Mouse (Mus musculus): ENCODE data around the gene Wnt8b. TPM values are rescaled to one million over a fixed set of nuclear protein-coding genes. Genes with fewer than 3 reads are reported as not detected.

Wnt8b gene
- polyA plus RNA-seq, 1 experiment from 2014 or later: not detected

DNA sequence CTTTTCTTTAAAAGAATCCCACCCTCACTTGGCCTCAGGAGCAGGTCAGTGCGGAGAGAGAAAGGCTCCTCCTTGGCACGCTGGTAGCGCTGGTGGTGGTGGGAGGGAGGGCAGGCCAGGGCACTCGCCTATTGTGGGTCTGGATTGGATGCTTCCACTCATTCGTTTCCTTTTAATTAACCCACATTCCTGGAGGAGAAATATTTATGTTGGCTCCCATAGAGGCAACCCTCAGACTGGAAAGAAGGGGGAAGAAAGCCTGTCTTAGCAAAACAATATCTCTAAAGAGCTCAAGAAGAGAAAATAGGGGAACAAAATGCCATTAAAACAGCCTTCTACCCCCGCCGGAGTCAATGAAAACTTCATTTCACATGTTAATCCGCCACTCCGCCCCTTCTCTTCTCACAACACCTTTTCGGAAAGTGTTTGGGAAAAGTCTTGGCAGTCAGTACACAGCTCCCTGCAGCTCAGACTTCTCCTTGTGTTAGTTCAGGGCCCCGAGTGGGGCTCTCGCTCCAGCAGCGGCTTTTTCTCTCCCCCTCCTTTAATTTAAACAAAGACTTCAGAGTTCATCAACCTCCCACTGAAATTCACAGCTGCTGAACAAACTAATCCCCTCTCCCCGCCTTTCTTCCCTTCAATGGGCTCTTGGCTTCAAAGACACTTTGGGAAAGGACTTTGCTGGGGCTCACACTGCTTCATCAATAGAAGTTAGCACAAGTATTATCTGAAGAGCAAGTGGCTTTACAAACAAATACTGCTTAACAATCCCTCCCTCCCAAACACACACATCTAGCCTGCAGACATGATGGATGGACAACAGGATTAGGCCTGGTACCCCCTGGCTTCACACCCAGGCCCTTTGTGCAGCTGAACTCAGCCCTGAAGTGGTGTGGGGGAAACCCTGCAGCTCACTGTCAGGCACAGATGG lies 21.5 kb downstream of the Wnt8b start:
- H3K4me1 ChIP-seq (ENCODE audit: control insufficient read depth, insufficient read depth, low read length): peaks cover 22% of the 10 kb centered on the region
- no peak overlapping the region for H3K4me3 ChIP-seq (replicated peaks; ENCODE audit: low read length)
- H3K4me2 ChIP-seq (ENCODE audit: low read depth, low read length): peak overlapping the region; percentile 11
- H3K27me3 ChIP-seq (ENCODE audit: control insufficient read depth, insufficient read depth, low read length): peaks cover 39% of the 10 kb centered on the region
- H3K9me3 ChIP-seq (replicated peaks; ENCODE audit: control insufficient read depth, low read length): no peaks in the 10 kb centered on the region
- no peak overlapping the region for H3K9ac ChIP-seq (ENCODE audit: low read length)
- peak overlapping the region; percentile 37 for H3K27ac ChIP-seq (ENCODE audit: low read length)
- H3K36me3 ChIP-seq (ENCODE audit: control insufficient read depth, insufficient read depth, low read length): no peaks in the 10 kb centered on the region
- no peak for ATAC-seq (ENCODE audit: insufficient read depth, low FRiP score)
- 16% methylated on average over 14 of the region's 14 CpGs for WGBS

DNA sequence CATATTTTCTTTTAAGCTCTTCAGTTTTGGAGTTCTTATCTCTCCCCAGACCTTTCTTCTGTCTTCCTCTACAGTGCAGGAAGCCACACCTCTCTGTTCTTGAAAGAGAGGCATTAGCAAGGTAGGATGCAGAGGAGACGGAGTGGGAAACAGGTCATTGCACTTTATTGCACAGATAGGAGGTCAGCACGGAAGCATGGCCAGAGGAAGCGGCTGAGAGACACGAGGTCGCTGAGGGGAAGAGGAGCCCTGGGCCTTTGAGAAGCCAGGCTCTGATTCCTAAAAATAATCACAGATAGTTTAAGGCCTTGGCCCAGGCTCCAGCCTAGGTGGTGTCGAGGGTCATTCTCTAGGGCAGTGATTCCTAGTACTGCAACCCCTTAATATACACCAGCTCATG lies 22.5 kb downstream of the Wnt8b start:
- Histone ChIP-seq H3K27me3 (ENCODE audit: control insufficient read depth, insufficient read depth, low read length) (peaks cover 36% of the 10 kb centered on the region), H3K9me3 (replicated peaks; ENCODE audit: control insufficient read depth, low read length) (no peaks in the 10 kb centered on the region), H3K27ac (ENCODE audit: low read length) (no peak overlapping the region), H3K4me2 (ENCODE audit: low read depth, low read length) (no peak overlapping the region), H3K4me3 (replicated peaks; ENCODE audit: low read length) (no peak overlapping the region), H3K9ac (ENCODE audit: low read length) (no peak overlapping the region), H3K4me1 (ENCODE audit: control insufficient read depth, insufficient read depth, low read length) (peaks cover 22% of the 10 kb centered on the region), H3K36me3 (ENCODE audit: control insufficient read depth, insufficient read depth, low read length) (no peaks in the 10 kb centered on the region)
- WGBS: 56% methylated on average over 6 of the region's 6 CpGs
- no peak for ATAC-seq (ENCODE audit: insufficient read depth, low FRiP score)

GRCm38 (mm10) chr19:44517996-44518768 lies 24.9 kb downstream of the Wnt8b start:
- H3K9ac ChIP-seq (ENCODE audit: low read length): no peak overlapping the region
- peaks cover 13% of the 10 kb centered on the region for H3K27me3 ChIP-seq (ENCODE audit: control insufficient read depth, insufficient read depth, low read length)
- no peaks in the 10 kb centered on the region for H3K9me3 ChIP-seq (replicated peaks; ENCODE audit: control insufficient read depth, low read length)
- no peak overlapping the region for H3K4me2 ChIP-seq (ENCODE audit: low read depth, low read length)
- peaks cover 18% of the 10 kb centered on the region for H3K4me1 ChIP-seq (ENCODE audit: control insufficient read depth, insufficient read depth, low read length)
- H3K27ac ChIP-seq (ENCODE audit: low read length): no peak overlapping the region
- 68% methylated on average over 12 of the region's 12 CpGs for WGBS
- no peak overlapping the region for H3K4me3 ChIP-seq (replicated peaks; ENCODE audit: low read length)
- no peak for ATAC-seq (ENCODE audit: insufficient read depth, low FRiP score)
- no peaks in the 10 kb centered on the region for H3K36me3 ChIP-seq (ENCODE audit: control insufficient read depth, insufficient read depth, low read length)

DNA sequence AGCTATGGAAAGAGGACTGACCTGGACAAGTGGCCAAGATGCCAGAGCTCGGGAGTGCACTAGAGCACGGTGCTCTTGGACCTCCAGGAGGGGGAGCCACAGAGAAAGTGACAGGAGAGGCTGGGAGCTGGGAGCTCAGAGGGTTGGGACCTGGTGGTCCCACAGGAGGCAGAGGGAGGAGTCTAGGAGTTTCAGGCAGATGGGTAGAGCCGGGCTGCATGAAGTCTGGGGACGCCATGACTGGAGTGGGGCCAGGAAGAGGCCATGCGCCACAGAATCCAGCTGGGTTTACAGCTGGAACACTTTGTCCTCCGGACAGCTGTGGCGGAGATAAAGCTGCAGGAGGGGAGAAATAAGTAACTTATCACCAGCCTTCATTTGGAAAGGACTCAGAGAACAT lies 25.9 kb downstream of the Wnt8b start:
- 20% methylated on average over 7 of the region's 7 CpGs for WGBS
- Histone ChIP-seq H3K4me2 (ENCODE audit: low read depth, low read length) (no peak overlapping the region), H3K4me3 (replicated peaks; ENCODE audit: low read length) (no peak overlapping the region), H3K4me1 (ENCODE audit: control insufficient read depth, insufficient read depth, low read length) (peaks cover 14% of the 10 kb centered on the region), H3K9ac (ENCODE audit: low read length) (no peak overlapping the region), H3K27ac (ENCODE audit: low read length) (no peak overlapping the region), H3K27me3 (ENCODE audit: control insufficient read depth, insufficient read depth, low read length) (peaks cover 4% of the 10 kb centered on the region; the same call in 1 of the 2 replicates), H3K9me3 (replicated peaks; ENCODE audit: control insufficient read depth, low read length) (no peaks in the 10 kb centered on the region), H3K36me3 (ENCODE audit: control insufficient read depth, insufficient read depth, low read length) (no peaks in the 10 kb centered on the region)
- peak; percentile 52 for ATAC-seq (ENCODE audit: insufficient read depth, low FRiP score)

- Histone ChIP-seq H3K4me3 (replicated peaks; ENCODE audit: low read length) (no peak overlapping the region), H3K4me1 (ENCODE audit: control insufficient read depth, insufficient read depth, low read length) (no peaks in the 10 kb centered on the region), H3K36me3 (ENCODE audit: control insufficient read depth, insufficient read depth, low read length) (no peaks in the 10 kb centered on the region), H3K9ac (ENCODE audit: low read length) (no peak overlapping the region), H3K27me3 (ENCODE audit: control insufficient read depth, insufficient read depth, low read length) (no peaks in the 10 kb centered on the region), H3K9me3 (replicated peaks; ENCODE audit: control insufficient read depth, low read length) (no peaks in the 10 kb centered on the region), H3K4me2 (ENCODE audit: low read depth, low read length) (no peak overlapping the region), H3K27ac (ENCODE audit: low read length) (no peak overlapping the region)
- 73% methylated on average over 9 of the region's 9 CpGs for WGBS
- ATAC-seq (ENCODE audit: insufficient read depth, low FRiP score): no peak
Measured at GRCm38 (mm10) chr19:44525551-44526205, 32.4 kb downstream of the Wnt8b start.

DNA sequence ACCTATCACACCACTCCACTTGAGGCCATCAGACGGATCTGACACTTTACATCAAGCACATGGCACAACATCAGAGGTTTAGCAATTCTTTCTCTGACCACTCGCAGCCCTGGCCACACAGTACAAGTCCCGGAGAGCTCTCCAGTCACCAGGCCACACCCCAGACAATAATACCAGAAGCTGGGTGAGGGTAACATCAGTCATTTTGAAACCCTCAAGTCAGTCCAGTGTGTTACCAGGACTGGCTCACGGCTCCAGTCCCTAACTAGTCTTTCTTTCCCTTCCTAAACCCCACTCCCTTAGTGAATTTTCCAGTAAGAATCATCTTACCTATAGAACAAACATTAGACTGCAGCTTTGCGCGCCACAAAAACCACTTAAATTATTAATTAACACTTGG lies 36.7 kb downstream of the Wnt8b start:
- no peaks in the 10 kb centered on the region for H3K4me1 ChIP-seq (ENCODE audit: control insufficient read depth, insufficient read depth, low read length)
- H3K9ac ChIP-seq (ENCODE audit: low read length): no peak overlapping the region
- no peak overlapping the region for H3K27ac ChIP-seq (ENCODE audit: low read length)
- H3K9me3 ChIP-seq (replicated peaks; ENCODE audit: control insufficient read depth, low read length): no peaks in the 10 kb centered on the region
- 78% methylated on average over 6 of the region's 6 CpGs for WGBS
- ATAC-seq (ENCODE audit: insufficient read depth, low FRiP score): no peak
- H3K4me3 ChIP-seq (replicated peaks; ENCODE audit: low read length): no peak overlapping the region
- no peak overlapping the region for H3K4me2 ChIP-seq (ENCODE audit: low read depth, low read length)
- H3K27me3 ChIP-seq (ENCODE audit: control insufficient read depth, insufficient read depth, low read length): 0 out of 2 replicates have a peak, but pooled peaks cover 2% of the 10 kb centered on the region
- H3K36me3 ChIP-seq (ENCODE audit: control insufficient read depth, insufficient read depth, low read length): no peaks in the 10 kb centered on the region

DNA sequence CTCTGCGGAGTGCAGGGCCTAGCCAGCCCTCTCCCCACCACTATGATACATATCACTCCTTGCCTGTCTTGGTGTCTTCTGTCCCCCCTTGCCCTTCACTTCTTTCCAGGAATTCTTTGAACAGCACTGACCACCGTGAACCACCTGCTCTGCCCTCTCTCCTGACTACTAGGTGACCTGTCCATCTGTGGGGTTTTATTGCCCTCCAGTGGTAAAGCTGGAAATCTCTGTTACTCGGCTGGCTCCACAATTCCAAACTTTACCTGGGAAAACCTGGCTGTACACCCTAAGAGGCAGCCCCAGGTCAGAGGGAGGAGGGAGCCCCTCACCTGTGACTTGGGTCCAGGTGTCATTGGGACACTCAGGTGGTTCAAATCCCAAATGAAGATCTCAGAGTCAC lies 42.1 kb downstream of the Wnt8b start:
- no peak for ATAC-seq (ENCODE audit: insufficient read depth, low FRiP score)
- 0 out of 2 replicates have a peak, but pooled peaks cover 2% of the 10 kb centered on the region for H3K27me3 ChIP-seq (ENCODE audit: control insufficient read depth, insufficient read depth, low read length)
- H3K9me3 ChIP-seq (replicated peaks; ENCODE audit: control insufficient read depth, low read length): no peaks in the 10 kb centered on the region
- no peaks in the 10 kb centered on the region for H3K4me1 ChIP-seq (ENCODE audit: control insufficient read depth, insufficient read depth, low read length)
- 28% methylated on average over 3 of the region's 3 CpGs for WGBS
- no peaks in the 10 kb centered on the region for H3K36me3 ChIP-seq (ENCODE audit: control insufficient read depth, insufficient read depth, low read length)
- no peak overlapping the region for H3K4me2 ChIP-seq (ENCODE audit: low read depth, low read length)
- no peak overlapping the region for H3K27ac ChIP-seq (ENCODE audit: low read length)
- H3K4me3 ChIP-seq (replicated peaks; ENCODE audit: low read length): no peak overlapping the region
- no peak overlapping the region for H3K9ac ChIP-seq (ENCODE audit: low read length)

- 78% methylated on average over 8 of the region's 8 CpGs for WGBS
- Histone ChIP-seq H3K36me3 (ENCODE audit: control insufficient read depth, insufficient read depth, low read length) (no peaks in the 10 kb centered on the region), H3K4me2 (ENCODE audit: low read depth, low read length) (no peak overlapping the region), H3K9me3 (replicated peaks; ENCODE audit: control insufficient read depth, low read length) (peaks cover 4% of the 10 kb centered on the region; the same call in 1 of the 2 replicates), H3K4me1 (ENCODE audit: control insufficient read depth, insufficient read depth, low read length) (no peaks in the 10 kb centered on the region), H3K4me3 (replicated peaks; ENCODE audit: low read length) (no peak overlapping the region), H3K27me3 (ENCODE audit: control insufficient read depth, insufficient read depth, low read length) (no peaks in the 10 kb centered on the region), H3K9ac (ENCODE audit: low read length) (no peak overlapping the region), H3K27ac (ENCODE audit: low read length) (no peak overlapping the region)
- ATAC-seq (ENCODE audit: insufficient read depth, low FRiP score): no peak
Measured at GRCm38 (mm10) chr19:44537416-44537815, 44.1 kb downstream of the Wnt8b start.
